Mouse (Mus musculus) erythroblast, embryonic 14.5 days (primary cell): ENCODE measurements around the gene Exo5.

Source experiments
- GATA1 ChIP-seq: IDR thresholded peaks from 2 replicates; pipeline ENCODE4 v1.6.1; 2012; ENCODE audit warnings: low read length, inconsistent platforms, mixed read lengths
- TAL1 ChIP-seq: IDR thresholded peaks from 3 replicates; pipeline ENCODE4 v1.6.1; 2012; ENCODE audit warnings: low read length, inconsistent platforms, mixed read lengths

DNA sequence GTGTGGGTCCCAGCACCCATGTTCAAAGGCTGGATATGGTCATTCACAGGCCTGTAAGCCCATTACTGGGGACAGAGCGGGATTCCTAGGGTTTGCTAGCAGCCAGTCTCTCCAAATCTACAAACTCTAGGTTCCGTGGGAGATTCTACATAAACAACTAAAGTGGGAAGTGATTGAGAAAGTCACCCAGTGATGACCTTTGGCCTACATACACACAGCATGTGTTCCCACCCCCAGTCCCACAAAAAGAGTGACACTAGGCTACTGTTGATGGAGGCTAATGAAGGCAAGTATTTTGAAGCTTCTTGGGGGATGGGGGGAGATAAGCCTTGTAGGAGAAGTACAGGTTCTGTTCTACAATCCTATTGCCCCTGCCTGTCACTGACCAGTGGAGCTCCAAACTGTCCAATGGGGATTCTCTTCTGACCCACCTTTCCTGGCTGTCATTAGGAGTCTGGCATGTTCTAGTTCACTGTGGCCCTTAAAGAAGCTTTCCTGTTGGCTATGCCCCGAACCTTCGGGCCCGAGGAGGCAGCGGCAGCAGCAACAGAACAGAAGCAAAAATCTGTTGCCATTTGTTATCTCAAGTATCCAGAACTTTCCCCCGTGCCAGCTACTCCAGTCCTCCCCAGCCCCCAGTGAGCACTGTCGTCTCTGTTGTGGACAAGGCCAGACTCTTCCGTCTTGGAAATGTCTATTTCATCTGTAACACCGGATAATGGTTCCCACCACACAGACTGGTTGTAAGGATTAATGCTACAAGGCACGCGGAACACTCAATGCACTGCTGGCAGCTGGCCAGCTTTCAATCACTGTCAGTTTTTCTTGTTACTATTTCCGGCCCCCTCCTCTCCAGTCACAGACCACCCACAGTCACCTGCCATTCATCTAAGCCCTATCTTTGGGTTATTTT, 39.4 kb downstream of the Exo5 start:
- TF ChIP-seq GATA1 (no peak), TAL1 (no peak)
